Mouse (Mus musculus) limb, embryonic 10.5 days (tissue): ENCODE measurements around the gene Gm21762. TPM values are rescaled to one million over a fixed set of nuclear protein-coding genes. Genes with fewer than 3 reads are reported as not detected.
"Not testable (repeated sequence)": the region's sequence is repeated elsewhere in the genome, so short reads cannot be mapped to it uniquely, and the experiment has no call there.

ENCODE experiments used
- DNase-seq: peaks from one replicate; pipeline ENCODE4 v3.0.0-alpha.2; 2017; ENCODE audit warnings: low spot score
- H3K27ac ChIP-seq: fragments of 300-500 bp; sonication (generic); 2 replicates; pipeline ENCODE4 v1.5.1; 2016; ENCODE audit warnings: mild to moderate bottlenecking
- H3K27me3 ChIP-seq: fragments of 300-500 bp; sonication (generic); 2 replicates; pipeline ENCODE4 v1.6.1; 2016; ENCODE audit warnings: low read depth, mild to moderate bottlenecking; ENCODE audit not compliant: poor library complexity, severe bottlenecking
- H3K36me3 ChIP-seq: fragments of 300-500 bp; sonication (generic); 2 replicates; pipeline ENCODE4 v1.6.1; 2016; ENCODE audit warnings: mild to moderate bottlenecking, moderate library complexity
- H3K4me1 ChIP-seq: fragments of 300-500 bp; sonication (generic); 2 replicates; pipeline ENCODE4 v1.6.1; 2016
- H3K4me3 ChIP-seq: fragments of 300-500 bp; sonication (generic); 2 replicates; pipeline ENCODE4 v1.5.1; 2016; ENCODE audit warnings: mild to moderate bottlenecking, moderate library complexity
- H3K9me3 ChIP-seq: fragments of 300-500 bp; sonication (generic); replicated peaks from 2 replicates; pipeline ENCODE4 v1.6.1; 2016; ENCODE audit warnings: mild to moderate bottlenecking
- WGBS: fragments of 180-500 bp; shearing (Covaris S2); methylation state at CpG from one replicate; pipeline ENCODE4 v1.1.7; 2016; 5-methylcytosine and 5-hydroxymethylcytosine counted together
- polyA plus RNA-seq: library from polyadenylated mRNA; unstranded; fragments of >200 nt; fragmentation: Nextera tagmentation; extraction: Ambion mirVana; gene quantifications from 2 replicates; pipeline ENCODE4 v1.2.1, GENCODE M21; 2016

Gene Gm21762
- polyA plus RNA-seq, 1 experiment from 2014 or later: not detected

- not testable (repeated sequence) for H3K36me3 ChIP-seq, H3K27me3 ChIP-seq, H3K9me3 ChIP-seq, H3K4me1 ChIP-seq, H3K4me3 ChIP-seq, H3K27ac ChIP-seq, DNase-seq
- WGBS: 46% methylated on average over 5 of the region's 5 CpGs
Measured at GRCm38 (mm10) chr13:120168301-120168700, 47.4 kb downstream of the Gm21762 start.

Other genes starting within 250 kb of the Gm21762 start
- not detected in 2 replicates for gene Gm36079, start 188.9 kb downstream of the Gm21762 start, polyA plus RNA-seq
- gene Gm21188, start 163.8 kb downstream of the Gm21762 start, polyA plus RNA-seq: not detected in 2 replicates
- not detected in 2 replicates for gene Gm20767, start 75.7 kb downstream of the Gm21762 start, polyA plus RNA-seq
- not detected in 2 replicates for gene Gm21818, start 43.5 kb downstream of the Gm21762 start, polyA plus RNA-seq
- gene Gm21731, start 23.2 kb upstream of the Gm21762 start, polyA plus RNA-seq: not detected in 2 replicates
- gene AF067061, start 47.2 kb upstream of the Gm21762 start, polyA plus RNA-seq: not detected in 2 replicates
- gene BC147527, start 84.4 kb upstream of the Gm21762 start, polyA plus RNA-seq: not detected in 2 replicates
- not detected in 2 replicates for gene Tcstv3, start 100.9 kb upstream of the Gm21762 start, polyA plus RNA-seq